Mouse (Mus musculus) left cerebral cortex, adult 18-20 months (tissue): ENCODE results near the gene Dnajc13. TPM values are rescaled to one million over a fixed set of nuclear protein-coding genes. Genes with fewer than 3 reads are reported as not detected.

ENCODE experiments used
- DNase-seq, 2 experiments: peaks; one replicate each; pipeline ENCODE4 v3.0.0; 2021 to 2022; ENCODE audit warnings: low spot score in 2 of 2, mixed read lengths in 1 of 2
- total RNA-seq, 2 experiments: library from RNA; stranded (reverse); gene quantifications; 2 replicates each; pipeline ENCODE4 v1.2.3; 2021

Dnajc13 gene
- total RNA-seq, 2 experiments from 2014 or later = 72.3 to 73.1 TPM

DNA sequence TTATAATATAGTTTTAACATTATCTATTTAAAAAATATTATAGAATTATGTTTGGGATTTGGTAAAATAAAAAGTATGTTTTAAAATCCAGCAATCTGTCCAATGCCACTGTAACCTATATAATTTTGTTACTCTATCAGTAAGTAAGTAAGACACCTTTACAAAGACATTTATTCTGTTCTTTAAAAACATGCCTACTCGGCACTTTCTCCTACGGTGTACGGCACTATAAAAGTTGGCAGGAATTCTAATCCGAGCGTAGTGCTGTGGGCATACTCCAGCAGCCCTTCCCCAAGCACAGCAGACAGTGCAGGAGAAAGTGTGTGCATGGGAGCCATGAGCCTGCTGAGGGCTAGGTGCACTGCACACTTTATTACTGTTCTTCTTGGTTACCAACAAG lies 75.7 kb downstream of the Dnajc13 start:
- DNase-seq = no peak

DNA sequence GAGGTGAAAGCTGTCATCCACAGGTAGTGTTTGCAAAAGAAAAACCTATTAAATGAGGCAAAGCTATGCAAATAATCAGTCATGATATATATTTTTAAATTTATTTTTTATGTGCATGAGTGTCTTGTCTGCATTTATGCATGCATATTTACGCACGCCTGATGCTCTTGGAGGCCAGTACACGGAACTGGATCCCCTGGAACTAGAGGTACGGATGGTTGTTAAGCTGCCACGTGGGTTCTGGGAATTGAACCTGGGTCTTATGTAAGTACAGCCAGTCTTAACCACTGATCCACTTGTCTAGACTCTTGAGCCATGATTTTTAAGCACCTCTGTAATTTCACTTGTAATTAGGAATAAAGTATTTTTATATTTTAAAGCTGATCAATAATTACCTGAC lies 79.5 kb downstream of the Dnajc13 start:
- no peak for DNase-seq

DNA sequence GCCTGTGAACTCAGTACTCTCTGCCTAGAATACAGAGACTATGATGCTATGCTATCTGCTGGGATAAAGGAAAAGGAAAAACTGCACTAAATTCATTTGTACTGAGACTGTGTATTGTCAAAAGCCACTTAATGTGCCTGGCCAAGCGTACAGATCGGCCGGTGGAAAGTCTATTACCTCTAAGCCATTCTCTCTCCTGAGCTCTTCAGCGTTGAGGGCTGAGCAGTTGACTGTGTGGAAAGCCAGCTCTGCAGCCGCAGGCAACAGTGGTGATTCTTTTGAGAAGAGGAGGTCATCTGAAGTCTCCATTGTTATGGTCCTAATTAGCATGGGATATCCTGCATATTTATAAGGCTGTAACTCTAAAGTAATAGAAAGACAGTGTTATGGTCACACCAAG lies 80.4 kb downstream of the Dnajc13 start:
- DNase-seq = no peak

DNA sequence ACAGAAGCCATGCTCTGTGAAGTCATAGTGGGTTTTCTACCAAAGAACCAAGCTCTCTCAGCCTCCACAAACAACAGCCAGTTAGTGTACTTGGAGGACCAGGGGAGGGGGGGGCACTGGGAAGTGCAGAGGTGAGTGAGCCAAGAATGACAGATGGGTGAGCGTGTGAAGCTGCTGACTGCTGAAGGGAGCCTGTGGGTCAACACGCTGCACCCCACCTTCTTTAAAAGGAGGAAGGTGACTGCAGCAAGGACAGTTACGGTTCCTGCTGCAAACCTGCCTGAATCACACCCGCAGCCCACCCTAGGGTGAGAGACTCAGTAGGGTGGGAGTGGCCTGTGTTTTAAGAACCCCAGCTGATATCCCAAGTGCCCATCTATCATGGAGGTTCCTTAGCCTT lies 81.1 kb downstream of the Dnajc13 start:
- DNase-seq = no peak

DNA sequence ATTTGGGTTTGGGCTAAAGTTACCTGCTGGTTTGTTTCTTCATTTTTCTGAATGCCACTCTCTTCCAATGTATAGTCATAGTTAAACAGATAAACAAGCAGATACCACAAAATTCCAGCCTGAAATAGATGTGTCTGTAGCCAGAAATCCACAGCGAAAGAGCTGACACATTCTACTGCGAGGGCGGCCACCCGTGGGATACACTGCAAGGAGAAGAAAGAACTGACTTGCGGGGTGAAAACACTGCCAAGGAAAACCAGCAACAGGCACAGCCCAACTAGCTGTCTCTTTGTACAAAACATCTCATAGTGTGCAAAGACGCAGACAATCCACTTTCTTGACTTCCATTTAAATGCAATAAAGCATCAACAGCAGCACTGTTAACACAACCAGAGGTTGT lies 82.7 kb downstream of the Dnajc13 start:
- DNase-seq = peak; percentile 44 to 72

DNA sequence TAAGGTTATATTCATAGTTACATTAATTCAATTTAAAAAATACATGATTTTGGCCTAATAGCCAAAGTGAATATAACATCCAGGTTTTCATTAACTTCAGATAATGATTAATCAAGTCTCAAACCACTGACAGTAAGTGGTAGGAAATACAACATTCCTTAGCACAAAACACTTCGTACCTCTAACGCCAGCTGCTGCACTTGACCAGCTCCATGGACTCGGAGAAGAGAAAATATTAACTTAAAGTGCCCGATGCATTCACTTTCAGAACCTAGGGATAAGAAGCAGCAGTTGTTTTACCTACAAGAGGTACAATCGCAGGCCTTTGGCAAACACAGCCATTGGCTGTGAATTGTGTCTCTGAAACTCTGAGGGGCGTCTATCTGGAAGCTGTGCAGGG lies 90.4 kb downstream of the Dnajc13 start:
- no peak for DNase-seq

DNA sequence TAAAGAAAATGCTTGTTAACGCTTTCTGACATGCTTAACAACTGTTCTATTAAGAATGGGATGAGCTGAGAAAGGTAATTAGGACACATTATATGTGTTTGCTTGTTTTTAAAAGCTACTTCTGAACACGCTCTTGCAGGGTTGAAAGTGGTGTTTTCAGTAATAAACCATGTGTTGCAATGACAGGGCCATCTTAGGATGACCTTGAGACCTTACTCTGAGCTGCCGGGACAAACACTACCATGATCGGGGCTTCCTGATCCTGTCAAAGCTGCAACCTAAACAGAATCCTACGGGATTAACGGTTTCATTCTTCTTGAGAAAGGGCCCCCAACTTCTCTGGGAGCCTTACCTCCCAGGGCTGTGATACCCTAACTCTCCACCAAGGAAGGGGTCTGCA lies 91.1 kb downstream of the Dnajc13 start:
- no peak for DNase-seq

DNA sequence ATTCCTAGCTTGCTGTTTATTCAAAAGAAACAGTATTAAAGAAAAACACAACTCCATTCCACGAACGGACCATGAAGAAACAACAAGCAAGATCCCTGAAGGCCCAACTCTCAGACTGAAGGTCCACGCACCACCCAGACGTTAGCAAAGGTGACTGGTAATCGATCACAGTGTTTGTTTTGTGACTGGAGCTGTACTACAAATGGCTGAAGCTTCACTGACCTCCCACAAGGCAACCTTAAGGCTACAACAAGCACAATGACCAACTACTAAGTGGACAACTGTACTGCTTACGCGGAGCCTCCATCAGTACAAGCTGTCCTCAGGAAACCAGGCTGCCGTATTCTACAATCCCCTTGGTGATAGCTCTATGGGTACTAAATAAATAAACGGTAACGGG lies 92.7 kb downstream of the Dnajc13 start:
- no peak for DNase-seq

DNA sequence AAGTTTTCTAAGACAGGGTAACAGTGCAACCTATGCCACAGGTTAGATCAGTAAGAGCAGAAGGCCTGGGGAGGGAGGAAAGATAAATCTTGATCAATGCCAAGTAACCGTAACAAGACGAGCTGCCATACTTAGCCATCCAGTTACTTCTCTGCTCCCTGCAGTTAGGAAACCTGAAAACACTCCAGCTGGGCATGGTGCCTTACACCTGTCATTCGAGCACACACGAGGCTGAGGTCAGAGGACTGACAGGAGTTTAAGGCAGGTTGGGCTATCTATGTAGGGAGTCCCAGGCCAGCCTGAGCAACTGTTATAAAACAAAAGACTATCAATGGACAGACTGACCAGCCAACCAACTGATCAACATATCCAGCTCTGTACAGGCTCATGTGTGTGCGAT lies 96.8 kb downstream of the Dnajc13 start:
- DNase-seq = no peak

DNA sequence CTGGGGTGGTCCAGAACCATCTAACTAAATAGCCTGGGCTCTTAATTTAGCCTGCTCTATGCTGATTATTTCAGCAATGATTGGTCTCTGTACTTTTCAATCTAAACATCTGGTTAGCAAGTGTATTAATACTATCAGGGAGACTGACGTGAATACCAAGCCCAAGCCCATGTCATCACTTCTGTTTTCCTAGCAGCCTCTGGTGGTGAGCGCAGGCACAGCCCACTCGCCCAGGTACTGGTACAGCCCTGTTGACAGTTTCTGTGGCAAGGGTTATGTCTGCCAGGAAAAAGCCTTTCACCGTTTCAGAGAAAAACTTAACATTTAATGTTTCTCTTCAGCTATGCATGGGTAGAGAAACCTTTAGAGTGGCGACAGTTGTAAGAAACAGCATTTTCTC lies 98.5 kb downstream of the Dnajc13 start:
- DNase-seq = no peak

DNA sequence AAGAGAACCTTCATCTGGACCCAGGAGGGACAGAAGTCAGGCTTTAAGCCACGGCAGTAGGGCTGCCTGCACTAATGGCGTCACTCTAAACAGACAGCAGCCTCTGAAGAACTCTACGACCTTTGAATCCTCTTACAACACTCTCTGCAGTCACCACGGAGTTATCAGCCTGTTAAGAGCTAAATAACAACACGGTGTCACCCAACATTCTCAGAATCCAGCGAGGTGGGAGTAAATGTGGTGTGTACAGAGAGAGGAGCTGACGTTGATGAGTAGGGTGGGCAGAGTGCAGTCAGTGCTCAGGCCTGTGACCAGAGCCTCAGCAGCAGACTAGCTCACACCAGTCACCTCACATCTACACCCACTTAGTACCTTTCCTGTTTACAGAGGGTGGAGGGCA lies 101.6 kb downstream of the Dnajc13 start:
- no peak for DNase-seq

DNA sequence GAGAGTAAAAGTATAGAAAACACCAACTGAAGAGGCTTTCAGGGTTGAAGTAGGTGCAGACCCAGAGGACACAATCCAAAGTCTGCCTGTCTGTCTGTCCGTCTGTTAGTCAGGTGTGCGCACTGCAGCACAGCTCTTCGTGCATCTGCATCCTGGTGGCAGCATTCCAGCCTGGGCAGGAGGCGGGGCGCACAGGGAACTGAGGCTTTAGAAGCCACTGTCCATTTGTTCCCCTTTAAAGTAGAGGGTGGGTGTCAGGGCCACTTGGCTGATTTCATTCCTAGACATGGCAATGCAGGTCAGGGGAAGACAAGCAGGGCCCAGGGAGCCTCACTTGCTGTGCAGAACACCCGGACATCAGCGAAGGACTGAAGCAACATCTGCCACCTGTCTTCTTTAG lies 105.4 kb downstream of the Dnajc13 start:
- DNase-seq = no peak

DNA sequence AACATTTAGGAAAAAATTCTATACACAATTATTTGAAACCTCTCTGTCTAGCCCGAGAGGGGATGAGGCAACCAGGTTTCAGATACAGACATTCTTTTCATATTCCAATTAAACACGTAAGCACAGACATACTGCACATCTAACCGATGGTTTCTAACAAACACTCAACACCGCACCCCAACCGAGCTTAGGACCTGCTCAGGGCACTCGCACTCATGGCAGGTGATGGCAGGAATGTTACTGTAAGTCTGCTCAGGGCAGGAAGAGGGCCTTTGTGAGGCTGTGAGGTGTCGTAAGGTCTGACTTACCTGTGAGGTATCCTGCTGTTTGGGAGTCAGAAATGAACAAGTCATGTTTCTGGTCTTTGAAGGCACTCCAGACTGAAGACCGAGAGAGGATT lies 106.2 kb downstream of the Dnajc13 start:
- DNase-seq = no peak

DNA sequence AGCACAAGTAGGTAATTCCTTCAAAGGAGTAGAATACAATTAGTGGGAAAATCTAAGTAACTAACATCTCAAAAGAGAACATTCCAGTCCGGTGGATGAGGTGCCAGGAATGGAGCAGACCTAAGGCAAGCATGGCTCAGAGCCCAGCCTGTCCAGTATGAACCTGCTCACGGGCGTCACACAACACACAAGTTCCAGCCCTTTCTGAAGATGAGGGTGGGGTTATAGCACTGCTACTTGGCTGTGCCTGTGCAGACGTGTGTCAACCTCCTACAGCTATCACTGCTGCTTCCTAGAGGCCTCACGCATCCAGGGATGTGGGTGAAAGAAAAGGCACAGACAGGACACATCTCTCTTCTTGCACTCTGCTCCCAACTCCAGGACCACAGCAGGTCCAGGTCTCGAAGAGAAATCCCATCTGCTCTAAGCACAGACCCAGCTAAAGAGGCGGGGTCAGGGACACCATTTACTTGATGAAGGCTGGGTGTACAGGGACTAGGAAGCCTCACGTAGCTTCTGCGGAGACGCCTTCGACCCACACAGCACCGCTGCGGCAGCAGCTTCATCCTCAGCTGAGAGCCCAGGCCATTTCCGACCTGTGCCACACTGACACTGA lies 107.5 kb downstream of the Dnajc13 start:
- DNase-seq = no peak

DNA sequence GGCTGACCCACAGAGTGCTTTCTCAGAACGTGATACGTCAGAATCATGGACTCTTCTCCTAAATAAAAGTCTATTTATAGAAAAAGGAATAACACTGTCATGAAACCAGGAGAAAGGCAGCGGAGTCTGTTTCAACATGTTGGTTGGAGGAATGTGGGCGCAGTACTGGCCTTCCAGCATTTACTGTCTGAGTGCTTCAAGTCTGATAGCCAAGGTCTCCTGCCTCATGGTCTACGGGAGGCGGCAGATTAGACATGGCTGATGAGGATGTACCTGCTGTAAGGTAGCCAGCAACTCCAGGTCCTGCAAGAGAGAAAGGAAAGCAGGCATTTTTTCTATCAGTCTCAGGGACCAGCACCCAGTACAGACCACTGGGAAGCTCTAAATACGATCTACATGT lies 110.6 kb downstream of the Dnajc13 start:
- no peak for DNase-seq

DNA sequence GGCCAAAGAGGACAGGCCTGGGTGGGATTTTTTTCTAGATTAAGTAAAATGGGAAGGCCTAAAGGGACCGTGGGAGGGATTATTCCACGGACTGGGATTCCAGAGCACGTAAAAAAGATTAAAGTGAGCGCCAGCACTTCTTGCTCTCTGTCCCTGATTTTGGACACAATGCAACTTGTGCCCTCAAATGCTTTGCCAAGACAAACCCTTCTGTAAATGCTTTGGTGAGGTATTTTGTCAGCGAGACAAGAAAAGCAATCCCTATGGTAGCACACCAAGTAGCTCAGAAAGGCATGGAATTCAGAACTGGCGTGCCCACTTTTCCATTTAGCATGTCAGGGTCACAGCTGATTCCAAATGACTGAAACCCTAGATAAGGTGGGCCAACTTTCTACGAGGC lies 113.8 kb downstream of the Dnajc13 start:
- DNase-seq = no peak

DNA sequence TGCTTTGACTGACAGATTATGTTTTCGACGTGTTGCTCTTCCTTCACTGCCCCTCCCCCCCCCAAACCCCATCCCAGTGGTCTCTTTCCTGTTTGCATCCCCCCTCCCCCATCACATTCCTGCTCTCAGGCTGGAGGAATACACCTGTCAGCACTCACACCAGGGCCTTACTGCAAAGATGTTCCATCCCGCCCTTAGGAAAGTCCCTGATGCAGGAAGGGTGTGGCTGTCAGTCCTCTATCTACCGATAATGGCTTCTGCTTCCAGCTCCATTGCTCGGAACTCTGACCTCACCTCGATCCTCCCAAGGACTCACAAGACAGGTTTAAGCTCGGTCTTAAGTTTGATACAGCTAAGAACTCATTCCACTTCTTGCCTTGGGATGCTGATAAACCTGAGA lies 116.0 kb downstream of the Dnajc13 start:
- no peak for DNase-seq

DNA sequence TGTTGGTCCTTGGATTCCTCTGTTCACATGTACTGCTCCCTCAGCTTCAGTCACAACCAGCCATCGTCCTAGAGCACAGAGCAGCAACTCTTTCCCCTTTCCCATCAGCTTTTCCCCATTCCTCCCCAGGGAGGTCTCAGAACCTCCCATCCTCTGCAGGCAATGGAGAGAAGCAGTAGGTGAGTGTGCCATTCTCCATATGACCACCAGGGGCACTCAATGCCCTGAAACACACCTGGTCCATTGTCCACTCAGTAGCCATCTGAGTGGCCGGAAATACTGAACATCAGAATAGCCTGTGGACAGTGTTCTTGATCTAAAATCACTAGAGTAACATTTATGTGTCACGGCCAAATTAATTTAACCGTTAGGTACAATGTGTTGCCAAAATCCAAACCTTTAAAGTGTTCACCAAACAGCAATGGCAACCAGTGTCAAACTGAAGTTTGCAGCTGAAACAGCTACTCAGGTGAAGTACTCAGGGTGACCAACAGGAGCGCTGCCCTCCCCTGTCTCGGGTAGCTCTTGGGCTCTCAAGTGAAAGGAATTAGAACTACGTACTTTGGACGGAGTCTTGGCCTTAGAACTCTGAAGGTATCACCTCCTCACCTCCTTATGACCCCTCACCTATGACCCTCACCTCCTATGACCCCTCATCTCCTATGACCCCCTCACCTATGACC lies 118.3 kb downstream of the Dnajc13 start:
- DNase-seq = no peak

DNA sequence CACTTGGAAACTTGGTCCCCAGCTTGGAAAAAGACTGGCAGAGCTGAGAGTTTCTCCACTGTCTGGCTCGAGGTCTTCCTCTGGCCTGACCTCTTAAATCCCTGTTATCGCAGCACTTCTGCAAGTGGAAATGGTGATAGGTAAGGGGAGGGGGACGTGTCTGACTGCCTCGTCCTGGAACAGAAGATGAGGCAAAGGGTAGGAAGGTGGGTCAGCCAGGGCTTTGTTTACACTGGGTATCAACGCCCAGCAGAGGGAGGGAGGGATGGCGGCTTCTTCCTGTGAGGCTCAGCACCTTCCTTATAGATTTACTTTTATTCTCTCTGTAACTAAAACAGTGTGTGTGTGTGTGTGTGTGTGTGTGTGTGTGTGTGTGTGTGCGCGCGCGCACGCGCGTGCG lies 119.9 kb downstream of the Dnajc13 start:
- no peak for DNase-seq

DNA sequence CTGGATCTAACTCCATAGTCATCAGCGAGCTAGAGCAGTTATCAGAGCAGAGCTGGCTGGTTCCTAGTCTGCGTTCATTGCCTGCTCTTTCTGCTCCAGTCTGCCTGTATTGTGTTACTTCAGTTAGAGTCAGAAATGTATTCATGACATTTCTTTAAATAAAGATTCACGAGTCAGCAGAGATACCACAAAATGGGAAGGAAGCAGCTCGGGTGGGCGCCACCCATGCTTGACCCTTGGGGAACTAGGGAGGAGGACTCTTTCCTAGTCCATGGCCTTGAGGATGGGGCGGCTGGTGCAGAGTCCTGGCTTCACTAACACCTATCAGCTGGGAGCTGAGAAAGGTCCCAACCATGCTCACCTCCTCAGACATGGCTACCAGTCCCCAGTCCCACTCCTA lies 122.4 kb downstream of the Dnajc13 start:
- DNase-seq = no peak

DNA sequence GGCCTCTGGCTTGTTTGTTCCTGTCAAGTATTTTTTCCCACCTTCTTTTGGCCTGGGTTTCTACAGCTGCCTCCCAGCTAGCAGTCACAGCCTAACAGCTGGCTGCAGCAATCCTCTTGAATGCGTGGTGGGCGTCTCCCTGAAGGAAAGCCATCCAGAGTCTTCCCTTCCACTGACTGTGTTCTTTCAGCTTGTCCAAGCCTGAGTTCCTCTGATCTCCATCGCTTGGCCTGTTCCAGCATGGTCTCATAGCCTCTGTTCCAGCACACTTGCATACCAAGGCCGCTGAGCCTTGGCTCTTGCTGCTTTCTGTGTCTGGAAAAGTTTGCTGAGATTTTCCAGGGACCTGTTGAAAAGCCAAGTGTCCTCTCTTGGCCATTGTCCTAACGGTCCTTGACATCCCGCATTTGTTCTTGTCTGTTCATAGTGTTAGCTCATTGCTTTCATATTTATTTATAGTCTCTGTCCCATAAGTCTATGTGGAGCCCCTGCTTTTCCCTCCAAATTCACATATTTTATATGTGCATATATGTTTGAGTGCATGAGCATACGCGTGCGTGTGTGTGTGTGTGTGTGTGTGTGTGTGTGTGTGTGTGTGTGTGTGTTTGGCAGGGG lies 132.5 kb downstream of the Dnajc13 start:
- no peak for DNase-seq

DNA sequence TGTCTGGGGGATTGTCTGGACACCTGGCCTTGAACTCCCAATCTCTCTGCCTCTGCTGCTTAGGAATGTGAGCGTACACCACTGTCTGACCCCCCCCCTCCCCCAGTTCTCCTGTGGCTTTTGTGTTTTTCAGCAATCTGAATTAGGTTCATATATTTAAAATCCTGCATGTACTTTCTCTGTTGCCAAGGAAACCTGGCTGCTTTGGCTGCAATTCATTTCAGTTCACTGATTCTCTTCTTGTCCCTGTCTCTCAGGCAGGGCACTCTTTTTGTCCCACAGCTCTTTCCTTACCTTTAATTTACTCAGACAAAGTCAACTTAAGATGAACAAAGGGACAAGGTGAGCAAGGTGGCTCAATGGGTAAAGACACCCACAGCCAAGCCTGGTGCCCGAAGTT lies 134.6 kb downstream of the Dnajc13 start:
- DNase-seq = peak in 1 of 2 experiments; percentile 41

DNA sequence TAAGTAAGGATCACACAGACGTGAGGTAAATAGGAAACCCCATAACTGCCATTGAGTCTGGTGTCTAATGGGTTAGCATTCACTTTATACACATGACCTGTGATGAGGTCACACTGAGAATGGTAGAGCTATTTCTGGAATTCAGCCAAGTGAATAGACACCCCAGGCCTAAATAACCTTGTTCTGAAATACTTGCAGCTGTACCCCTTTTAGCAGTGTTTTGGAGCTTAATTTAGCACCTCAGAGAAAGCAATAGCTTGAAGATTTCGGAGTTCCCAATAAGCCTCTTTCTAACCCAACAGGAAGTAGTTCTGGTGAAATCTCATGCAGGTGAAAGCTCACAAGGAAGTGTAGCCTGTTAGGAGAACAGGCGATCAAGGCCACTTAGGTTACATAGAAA lies 135.9 kb downstream of the Dnajc13 start, which contains the start of gene Ackr4:
Ackr4 (minus strand) TSS at position 101 of the 400 bp plus-strand sequence.
- no peak for DNase-seq
